Mouse (Mus musculus) spleen, adult 2 months (tissue): Measurements from ENCODE around the gene Gadd45a.

ENCODE experiments used
- CTCF ChIP-seq: fragments of 200-500 bp; IDR thresholded peaks from 2 replicates; pipeline ENCODE4 v1.5.1; 2011; ENCODE audit warnings: mild to moderate bottlenecking, inconsistent platforms; ENCODE audit not compliant: insufficient read depth, insufficient read length, insufficient replicate concordance; ENCODE audit errors: extremely low read depth
- POLR2A ChIP-seq: fragments of 200-500 bp; IDR thresholded peaks from 2 replicates; pipeline ENCODE4 v1.6.1; 2011; ENCODE audit warnings: low read depth, low read length, inconsistent platforms

DNA sequence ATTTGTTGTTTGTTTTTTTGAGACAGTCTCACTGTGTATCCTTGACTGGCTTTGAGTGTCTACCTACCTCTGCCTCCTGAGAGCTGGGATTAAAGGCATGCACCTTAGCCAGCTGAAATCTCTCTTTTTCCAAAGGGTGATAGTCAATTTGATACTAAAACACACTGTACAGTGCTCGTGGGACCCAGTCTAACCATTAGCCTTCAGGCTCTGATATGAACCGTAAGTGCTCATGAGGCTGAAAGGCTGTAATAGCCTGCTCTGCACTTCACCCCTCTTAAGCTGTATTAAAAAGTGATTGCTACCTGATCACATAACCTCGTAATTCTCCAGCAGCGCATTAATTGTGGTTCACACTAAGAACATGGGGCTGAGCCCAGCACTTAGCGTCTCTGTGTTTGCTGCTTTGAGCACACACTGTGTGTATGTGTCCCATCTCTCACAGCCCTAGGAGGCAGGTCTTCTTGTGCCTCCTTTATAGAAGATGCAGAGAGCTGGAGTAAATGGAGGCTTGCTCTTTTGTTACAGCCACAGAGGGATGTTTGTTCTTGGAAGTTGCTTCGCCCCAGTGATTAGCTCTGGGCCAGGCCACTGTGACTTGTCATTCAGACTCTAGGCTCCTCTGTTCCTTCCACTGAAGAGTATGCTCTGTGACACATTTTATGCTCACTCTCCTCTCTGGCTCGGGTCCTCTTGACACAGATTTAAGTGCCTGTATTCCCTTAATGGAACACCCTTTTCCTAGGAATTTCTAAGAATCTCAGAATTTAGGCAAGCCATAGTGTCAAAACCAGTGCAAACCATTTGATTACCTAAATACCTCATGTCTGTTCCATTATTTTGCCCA is 26.7 kb downstream of the Gadd45a start:
- TF ChIP-seq CTCF (no peak), POLR2A (no peak)
